Mouse (Mus musculus): ENCODE measurements around the gene Golph3l. TPM values are rescaled to one million over a fixed set of nuclear protein-coding genes. Genes with fewer than 3 reads are reported as not detected.
"Not testable (repeated sequence)": the region's sequence is repeated elsewhere in the genome, so short reads cannot be mapped to it uniquely, and the experiment has no call there.

Golph3l gene
- polyA plus RNA-seq, 1 experiment from 2014 or later, result 24.1 TPM

GRCm38 (mm10) chr3:95618511-95618910 is 29.8 kb downstream of the Golph3l start:
- Histone ChIP-seq H3K9ac (ENCODE audit: low read length) (no peak overlapping the region), H3K27me3 (ENCODE audit: control insufficient read depth, insufficient read depth, low read length) (no peaks in the 10 kb centered on the region), H3K4me3 (ENCODE audit: low read depth, low read length) (no peak overlapping the region), H3K9me3 (ENCODE audit: control insufficient read depth, low read length) (no peaks in the 10 kb centered on the region), H3K27ac (replicated peaks) (no peak overlapping the region), H3K4me1 (replicated peaks; ENCODE audit: control insufficient read depth, insufficient read depth) (no peaks in the 10 kb centered on the region), H3K36me3 (ENCODE audit: control insufficient read depth, insufficient read depth, low read length) (peaks cover 12% of the 10 kb centered on the region), H3K4me2 (replicated peaks; ENCODE audit: low read depth) (no peak overlapping the region)
- TF ChIP-seq EP300 (optimal IDR thresholded peaks at IDR 0.05) (no peak), CTCF (IDR thresholded peaks at IDR 0.05; ENCODE audit: low read depth) (no peak)
- WGBS, result 73% methylated on average over 1 of the region's 1 CpGs
- no peak for DNase-seq (ENCODE audit: low spot score)
- no peak for ATAC-seq (ENCODE audit: low FRiP score, low TSS enrichment)

- Histone ChIP-seq H3K4me3 (ENCODE audit: low read depth, low read length) (no peak overlapping the region), H3K27ac (replicated peaks) (no peak overlapping the region), H3K9me3 (ENCODE audit: control insufficient read depth, low read length) (no peaks in the 10 kb centered on the region), H3K9ac (ENCODE audit: low read length) (no peak overlapping the region), H3K4me2 (replicated peaks; ENCODE audit: low read depth) (no peak overlapping the region), H3K36me3 (ENCODE audit: control insufficient read depth, insufficient read depth, low read length) (peaks cover 10% of the 10 kb centered on the region), H3K27me3 (ENCODE audit: control insufficient read depth, insufficient read depth, low read length) (no peaks in the 10 kb centered on the region), H3K4me1 (replicated peaks; ENCODE audit: control insufficient read depth, insufficient read depth) (no peaks in the 10 kb centered on the region)
- DNase-seq (ENCODE audit: low spot score) (no peak), ATAC-seq (ENCODE audit: low FRiP score, low TSS enrichment) (no peak)
- no peak for TF ChIP-seq CTCF (IDR thresholded peaks at IDR 0.05; ENCODE audit: low read depth)
- no peak for TF ChIP-seq EP300 (optimal IDR thresholded peaks at IDR 0.05)
- 78% methylated on average over 1 of the region's 1 CpGs for WGBS
Measured at GRCm38 (mm10) chr3:95621241-95621640, 32.5 kb downstream of the Golph3l start.

- 97% methylated on average over 17 of the region's 20 CpGs for WGBS
- not testable (repeated sequence) for H3K27ac ChIP-seq (replicated peaks); H3K4me2 ChIP-seq (replicated peaks; ENCODE audit: low read depth); H3K27me3 ChIP-seq (ENCODE audit: control insufficient read depth, insufficient read depth, low read length); H3K9ac ChIP-seq (ENCODE audit: low read length); H3K4me3 ChIP-seq (ENCODE audit: low read depth, low read length); H3K4me1 ChIP-seq (replicated peaks; ENCODE audit: control insufficient read depth, insufficient read depth); H3K9me3 ChIP-seq (ENCODE audit: control insufficient read depth, low read length); H3K36me3 ChIP-seq (ENCODE audit: control insufficient read depth, insufficient read depth, low read length); ATAC-seq (ENCODE audit: low FRiP score, low TSS enrichment); DNase-seq (ENCODE audit: low spot score)
Measured at GRCm38 (mm10) chr3:95622421-95622820, 33.7 kb downstream of the Golph3l start.

GRCm38 (mm10) chr3:95623551-95623950 is 34.8 kb downstream of the Golph3l start:
- ATAC-seq (ENCODE audit: low FRiP score, low TSS enrichment), result no peak
- no peaks in the 10 kb centered on the region for H3K27me3 ChIP-seq (ENCODE audit: control insufficient read depth, insufficient read depth, low read length)
- H3K36me3 ChIP-seq (ENCODE audit: control insufficient read depth, insufficient read depth, low read length), result peaks cover 5% of the 10 kb centered on the region; the same call in 1 of the 2 replicates
- H3K9me3 ChIP-seq (ENCODE audit: control insufficient read depth, low read length), result no peaks in the 10 kb centered on the region
- H3K4me2 ChIP-seq (replicated peaks; ENCODE audit: low read depth), result no peak overlapping the region
- no peaks in the 10 kb centered on the region for H3K4me1 ChIP-seq (replicated peaks; ENCODE audit: control insufficient read depth, insufficient read depth)
- no peak for DNase-seq (ENCODE audit: low spot score)
- TF ChIP-seq EP300 (optimal IDR thresholded peaks at IDR 0.05) (no peak), CTCF (IDR thresholded peaks at IDR 0.05; ENCODE audit: low read depth) (no peak)
- 79% methylated on average over 2 of the region's 2 CpGs for WGBS
- H3K9ac ChIP-seq (ENCODE audit: low read length), result no peak overlapping the region
- H3K4me3 ChIP-seq (ENCODE audit: low read depth, low read length), result no peak overlapping the region
- no peak overlapping the region for H3K27ac ChIP-seq (replicated peaks)

GRCm38 (mm10) chr3:95623991-95624515 is 35.3 kb downstream of the Golph3l start:
- not testable (repeated sequence) for H3K9me3 ChIP-seq (ENCODE audit: control insufficient read depth, low read length); ATAC-seq (ENCODE audit: low FRiP score, low TSS enrichment); H3K9ac ChIP-seq (ENCODE audit: low read length); DNase-seq (ENCODE audit: low spot score); H3K27me3 ChIP-seq (ENCODE audit: control insufficient read depth, insufficient read depth, low read length); H3K36me3 ChIP-seq (ENCODE audit: control insufficient read depth, insufficient read depth, low read length); H3K4me1 ChIP-seq (replicated peaks; ENCODE audit: control insufficient read depth, insufficient read depth)
- 66% methylated on average over 5 of the region's 5 CpGs for WGBS
- Histone ChIP-seq H3K27ac (replicated peaks) (peak overlapping the region; percentile 82), H3K4me3 (ENCODE audit: low read depth, low read length) (peak overlapping the region; percentile 58), H3K4me2 (replicated peaks; ENCODE audit: low read depth) (peak overlapping the region; percentile 53)

GRCm38 (mm10) chr3:95624628-95625503 is 36.1 kb downstream of the Golph3l start, which contains the start of gene Ensa:
TSS of gene Ensa (plus strand) at chr3:95624993.
- ATAC-seq (ENCODE audit: low FRiP score, low TSS enrichment) (peak; percentile 98), DNase-seq (ENCODE audit: low spot score) (peak; percentile 98)
- H3K27me3 ChIP-seq (ENCODE audit: control insufficient read depth, insufficient read depth, low read length), result no peaks in the 10 kb centered on the region
- under 1% methylated on average over 44 of the region's 44 CpGs for WGBS
- TF ChIP-seq CTCF (IDR thresholded peaks at IDR 0.05; ENCODE audit: low read depth) (no peak), EP300 (optimal IDR thresholded peaks at IDR 0.05) (no peak)
- H3K36me3 ChIP-seq (ENCODE audit: control insufficient read depth, insufficient read depth, low read length), result peaks cover 17% of the 10 kb centered on the region
- no peaks in the 10 kb centered on the region for H3K9me3 ChIP-seq (ENCODE audit: control insufficient read depth, low read length)
- peak within 1 kb of the TSS; percentile 58 for H3K4me3 ChIP-seq (ENCODE audit: low read depth, low read length)
- H3K4me1 ChIP-seq (replicated peaks; ENCODE audit: control insufficient read depth, insufficient read depth), result no peaks in the 10 kb centered on the region
- peak within 1 kb of the TSS; percentile 82 for H3K27ac ChIP-seq (replicated peaks)
- peak within 1 kb of the TSS; percentile 56 for H3K9ac ChIP-seq (ENCODE audit: low read length)
- peak within 1 kb of the TSS; percentile 53 for H3K4me2 ChIP-seq (replicated peaks; ENCODE audit: low read depth)

Measured in stomach, postnatal 0 days (tissue).